Mouse (Mus musculus) hindbrain, embryonic 14.5 days (tissue): ENCODE measurements at regions not wholly inside any gene's neighbourhood (a gene's known extent, or its start where the extent isn't known, plus 50 kb on each side); places are given as distances from the start of the nearest gene placed in this dataset.

ENCODE experiments used
- ATAC-seq: fragments of 200-750 bp; cut with Nextera tagmentation; 2 replicates; pipeline ENCODE4 v1.8.0; 2017; ENCODE audit warnings: moderate number of reproducible peaks, mild to moderate bottlenecking, moderate TSS enrichment, moderate library complexity; ENCODE audit not compliant: low FRiP score
- DNase-seq: peaks from one replicate; pipeline ENCODE4 v3.0.0-alpha.2; 2015; ENCODE audit warnings: low spot score
- H3K27ac ChIP-seq: fragments of 300-500 bp; sonication (generic); 2 replicates; pipeline ENCODE4 v1.5.1; 2014; ENCODE audit warnings: mild to moderate bottlenecking, moderate library complexity
- H3K27me3 ChIP-seq: fragments of 300-500 bp; sonication (generic); 2 replicates; pipeline ENCODE4 v1.6.1; 2014; ENCODE audit warnings: mild to moderate bottlenecking, low read length, mixed read lengths; ENCODE audit not compliant: control insufficient read depth, insufficient read depth
- H3K36me3 ChIP-seq: fragments of 300-500 bp; sonication (generic); replicated peaks from 2 replicates; pipeline ENCODE4 v1.6.1; 2014; ENCODE audit not compliant: control insufficient read depth, insufficient read depth
- H3K4me1 ChIP-seq: fragments of 300-500 bp; sonication (generic); replicated peaks from 2 replicates; pipeline ENCODE4 v1.6.1; 2014; ENCODE audit warnings: antibody characterized with exemption, low read length, mixed read lengths; ENCODE audit not compliant: control insufficient read depth, insufficient read depth
- H3K4me2 ChIP-seq: fragments of 300-500 bp; sonication (generic); replicated peaks from 2 replicates; pipeline ENCODE4 v1.6.1; 2014; ENCODE audit warnings: mild to moderate bottlenecking, moderate library complexity
- H3K4me3 ChIP-seq: fragments of 300-500 bp; sonication (generic); replicated peaks from 2 replicates; pipeline ENCODE4 v1.5.1; 2014; ENCODE audit warnings: mild to moderate bottlenecking, low read length
- H3K9ac ChIP-seq: fragments of 300-500 bp; sonication (generic); 2 replicates; pipeline ENCODE4 v1.6.1; 2014
- H3K9me3 ChIP-seq: fragments of 300-500 bp; sonication (generic); 2 replicates; pipeline ENCODE4 v1.6.1; 2016; ENCODE audit warnings: low read length; ENCODE audit not compliant: control insufficient read depth
- WGBS: fragments of 180-500 bp; shearing (Covaris S2); extraction: QIAGEN DNeasy Blood & Tissue Kit; methylation state at CpG from one replicate; pipeline ENCODE4 v1.1.7; 2014; 5-methylcytosine and 5-hydroxymethylcytosine counted together

DNA sequence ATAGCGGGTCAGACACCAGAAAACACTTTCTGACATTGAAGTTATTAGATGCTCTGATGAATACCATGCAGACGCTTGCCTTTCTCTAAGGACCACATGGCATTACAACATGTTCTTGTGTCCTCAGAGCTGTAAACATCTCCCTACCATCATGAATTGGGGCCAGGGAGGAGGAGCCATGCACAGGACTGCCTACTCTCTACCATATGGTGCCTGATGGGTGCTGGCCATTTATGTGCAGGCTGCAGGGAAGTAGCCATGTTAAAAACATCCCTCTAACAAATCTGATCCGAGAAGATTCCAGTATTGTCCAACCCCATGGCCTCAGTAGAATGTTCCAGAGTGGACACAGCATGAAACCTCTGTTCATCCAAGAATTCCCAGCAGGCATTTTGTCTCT, 330.1 kb upstream of the Camk1g start:
- H3K36me3 ChIP-seq = no peaks in the 10 kb centered on the region
- DNase-seq (no peak), ATAC-seq (no peak)
- no peak overlapping the region for H3K9ac ChIP-seq
- WGBS = 71% methylated on average over 3 of the region's 3 CpGs
- no peaks in the 10 kb centered on the region for H3K27me3 ChIP-seq
- H3K4me1 ChIP-seq = peaks cover 14% of the 10 kb centered on the region
- H3K4me3 ChIP-seq = no peak overlapping the region
- H3K27ac ChIP-seq = no peak overlapping the region
- no peak overlapping the region for H3K4me2 ChIP-seq
- H3K9me3 ChIP-seq = no peaks in the 10 kb centered on the region

DNA sequence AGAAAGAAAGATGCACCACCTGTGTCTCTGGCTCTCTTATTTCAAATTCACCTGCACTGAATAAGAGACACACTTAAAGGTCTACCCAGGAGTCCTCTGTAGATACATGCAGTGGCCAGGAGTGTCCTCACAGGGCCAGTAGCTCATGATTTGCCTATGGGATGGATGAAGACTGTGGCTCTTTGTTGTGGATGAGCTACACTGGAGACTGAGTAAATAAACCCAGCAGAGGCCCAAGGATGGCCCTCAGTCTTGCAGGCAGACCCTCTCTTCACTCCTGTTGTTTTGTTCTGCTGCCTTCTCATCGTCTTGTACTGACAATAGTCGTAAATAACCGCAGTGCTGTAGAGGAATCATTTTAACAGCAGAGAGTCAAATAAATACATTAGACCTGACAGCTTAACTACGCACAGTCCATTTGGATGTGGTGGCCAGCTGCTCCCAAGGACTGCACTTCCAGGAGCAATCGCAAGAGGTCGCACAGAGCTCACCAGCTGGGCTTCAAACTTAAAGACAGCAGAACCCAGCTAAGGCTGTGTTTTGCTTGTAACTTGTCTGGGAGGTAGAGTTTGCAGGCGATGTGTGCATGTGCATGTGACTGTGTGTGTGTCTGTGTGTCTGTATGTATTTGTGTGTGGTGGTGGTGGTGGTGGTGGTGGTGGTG, 328.6 kb upstream of the Camk1g start:
- Histone ChIP-seq H3K9ac (no peak overlapping the region), H3K36me3 (no peaks in the 10 kb centered on the region), H3K4me3 (no peak overlapping the region), H3K4me2 (no peak overlapping the region), H3K27ac (no peak overlapping the region), H3K9me3 (0 out of 2 replicates have a peak, but pooled peaks cover 5% of the 10 kb centered on the region), H3K4me1 (peaks cover 14% of the 10 kb centered on the region), H3K27me3 (no peaks in the 10 kb centered on the region)
- DNase-seq (peak; percentile 95), ATAC-seq (peak; percentile 49; the same call in 1 of the 2 replicates)
- WGBS = 14% methylated on average over 7 of the region's 7 CpGs

GRCm38 (mm10) chr1:193697857-193698256, 327.8 kb upstream of the Camk1g start:
- ATAC-seq (no peak), DNase-seq (no peak)
- no peak overlapping the region for H3K4me3 ChIP-seq
- peaks cover 13% of the 10 kb centered on the region for H3K4me1 ChIP-seq
- H3K36me3 ChIP-seq = no peaks in the 10 kb centered on the region
- 0 out of 2 replicates have a peak, but pooled peaks cover 5% of the 10 kb centered on the region for H3K9me3 ChIP-seq
- H3K9ac ChIP-seq = no peak overlapping the region
- WGBS = 79% methylated on average over 3 of the region's 3 CpGs
- no peaks in the 10 kb centered on the region for H3K27me3 ChIP-seq
- H3K4me2 ChIP-seq = no peak overlapping the region
- H3K27ac ChIP-seq = no peak overlapping the region

DNA sequence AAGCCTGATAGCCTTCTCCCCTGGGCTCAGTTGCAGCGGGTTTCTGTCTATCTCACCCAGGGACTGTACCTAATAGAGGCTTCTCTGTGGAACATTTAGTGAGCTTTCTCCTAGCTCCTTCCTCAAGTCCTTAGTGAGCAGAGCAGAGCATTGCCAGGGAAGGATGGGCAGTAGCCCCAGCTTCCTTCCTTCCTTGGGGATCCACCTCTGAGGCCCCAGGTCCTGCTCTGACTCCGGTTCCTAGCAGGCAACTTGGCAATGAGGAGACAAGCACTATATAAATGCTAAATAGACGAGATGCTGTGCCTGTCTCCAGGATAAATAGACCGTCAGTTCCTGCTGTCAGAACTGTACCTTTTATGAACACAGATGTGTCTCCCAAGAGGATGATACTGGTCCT, 326.9 kb upstream of the Camk1g start:
- no peak overlapping the region for H3K27ac ChIP-seq
- 32% methylated on average over 4 of the region's 4 CpGs for WGBS
- ATAC-seq = no peak

DNA sequence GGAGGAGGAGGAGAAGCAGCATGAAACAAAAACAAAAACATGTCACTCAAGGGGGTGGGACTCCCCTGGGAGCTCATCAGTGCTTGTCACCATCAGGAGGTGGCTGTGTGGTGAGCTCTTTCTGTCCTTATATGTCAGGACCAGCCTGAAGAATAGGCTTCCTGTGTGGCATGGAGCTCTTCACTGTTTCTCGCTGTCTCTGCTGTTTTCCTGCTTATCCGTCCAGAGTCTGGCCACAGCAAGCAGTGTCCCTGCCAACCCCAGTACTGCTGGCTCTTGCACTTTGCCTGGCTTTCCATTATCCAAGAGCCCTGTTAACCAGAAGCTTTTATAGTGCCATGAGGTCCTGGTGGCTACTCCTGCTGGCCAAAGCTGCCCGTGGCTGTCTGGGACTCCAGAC, 322.9 kb upstream of the Camk1g start:
- no peak for ATAC-seq

More for the DNA sequence above, 326.9 kb upstream of the Camk1g start:
- Histone ChIP-seq H3K27me3 (no peaks in the 10 kb centered on the region), H3K9me3 (0 out of 2 replicates have a peak, but pooled peaks cover 5% of the 10 kb centered on the region), H3K4me2 (no peak overlapping the region), H3K36me3 (no peaks in the 10 kb centered on the region), H3K4me3 (no peak overlapping the region), H3K9ac (no peak overlapping the region), H3K4me1 (peaks cover 4% of the 10 kb centered on the region)
- DNase-seq = no peak

GRCm38 (mm10) chr1:193689601-193690000, 319.5 kb upstream of the Camk1g start:
- H3K27ac ChIP-seq = no peak overlapping the region; the same call in 1 of the 2 replicates

More for the DNA sequence above, 322.9 kb upstream of the Camk1g start:
- Histone ChIP-seq H3K9me3 (0 out of 2 replicates have a peak, but pooled peaks cover 5% of the 10 kb centered on the region), H3K4me3 (no peak overlapping the region), H3K4me1 (peaks cover 14% of the 10 kb centered on the region; the same call in 1 of the 2 replicates), H3K36me3 (no peaks in the 10 kb centered on the region), H3K27me3 (no peaks in the 10 kb centered on the region), H3K9ac (no peak overlapping the region), H3K27ac (no peak overlapping the region), H3K4me2 (no peak overlapping the region)
- 23% methylated on average over 3 of the region's 3 CpGs for WGBS
- DNase-seq = no peak

DNA sequence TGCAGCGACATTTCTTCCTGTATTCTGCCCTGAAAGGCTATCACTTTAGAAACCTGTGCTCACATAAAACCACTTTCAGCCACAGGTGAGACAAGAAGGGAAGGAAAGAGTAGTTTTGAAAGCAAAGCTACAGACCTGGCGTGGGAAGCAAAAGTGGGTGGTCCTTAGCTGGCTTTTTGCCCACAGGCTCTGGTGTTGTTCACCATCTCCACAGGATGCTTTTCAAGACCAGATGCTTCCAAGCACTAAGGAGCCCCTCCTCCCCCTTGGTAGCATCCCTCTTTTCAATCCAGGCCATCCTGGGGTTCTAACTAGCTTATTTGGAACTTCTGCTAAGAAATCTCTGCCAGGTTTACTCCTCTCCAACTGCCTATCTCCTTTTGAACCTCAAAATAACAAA, 312.8 kb upstream of the Camk1g start:
- ATAC-seq = no peak
- H3K27ac ChIP-seq = no peak overlapping the region
- no peaks in the 10 kb centered on the region for H3K36me3 ChIP-seq
- no peak overlapping the region for H3K4me2 ChIP-seq
- 36% methylated on average over 2 of the region's 2 CpGs for WGBS
- no peaks in the 10 kb centered on the region for H3K9me3 ChIP-seq
- no peak overlapping the region for H3K9ac ChIP-seq
- no peak for DNase-seq
- H3K27me3 ChIP-seq = no peaks in the 10 kb centered on the region
- H3K4me1 ChIP-seq = no peaks in the 10 kb centered on the region
- no peak overlapping the region for H3K4me3 ChIP-seq

More at GRCm38 (mm10) chr1:193689601-193690000, 319.5 kb upstream of the Camk1g start:
- WGBS = 33% methylated on average over 4 of the region's 4 CpGs
- ATAC-seq (no peak), DNase-seq (no peak)
- Histone ChIP-seq H3K9ac (no peak overlapping the region), H3K4me1 (peaks cover 14% of the 10 kb centered on the region; the same call in 1 of the 2 replicates), H3K4me3 (no peak overlapping the region), H3K4me2 (no peak overlapping the region), H3K9me3 (0 out of 2 replicates have a peak, but pooled peaks cover 2% of the 10 kb centered on the region), H3K27me3 (no peaks in the 10 kb centered on the region), H3K36me3 (no peaks in the 10 kb centered on the region)

DNA sequence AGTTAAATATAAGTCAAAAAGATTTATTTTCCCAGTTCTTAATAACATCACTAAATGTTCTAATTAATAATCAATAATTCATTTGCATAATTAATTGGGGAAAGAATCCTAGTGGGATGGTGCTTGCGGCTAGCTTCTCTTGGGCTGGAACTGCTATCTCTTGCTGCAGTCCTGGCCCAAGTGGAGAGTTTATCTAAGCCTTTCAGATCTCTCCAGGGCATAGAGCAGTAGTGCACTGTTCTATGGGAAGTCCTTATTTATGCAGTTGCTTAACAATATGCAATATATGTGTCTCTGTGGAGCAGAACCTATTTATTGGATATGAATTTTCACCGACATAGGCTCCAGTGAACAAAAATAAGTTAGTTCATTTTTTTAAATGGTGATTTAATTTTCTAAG, 308.4 kb upstream of the Camk1g start:
- no peak overlapping the region for H3K27ac ChIP-seq
- no peak overlapping the region for H3K4me2 ChIP-seq
- no peaks in the 10 kb centered on the region for H3K36me3 ChIP-seq
- DNase-seq (no peak), ATAC-seq (no peak)
- no peaks in the 10 kb centered on the region for H3K9me3 ChIP-seq
- WGBS = 75% methylated on average over 2 of the region's 2 CpGs
- peaks cover 4% of the 10 kb centered on the region; the same call in 1 of the 2 replicates for H3K4me1 ChIP-seq
- H3K27me3 ChIP-seq = no peaks in the 10 kb centered on the region
- H3K4me3 ChIP-seq = no peak overlapping the region
- H3K9ac ChIP-seq = no peak overlapping the region

DNA sequence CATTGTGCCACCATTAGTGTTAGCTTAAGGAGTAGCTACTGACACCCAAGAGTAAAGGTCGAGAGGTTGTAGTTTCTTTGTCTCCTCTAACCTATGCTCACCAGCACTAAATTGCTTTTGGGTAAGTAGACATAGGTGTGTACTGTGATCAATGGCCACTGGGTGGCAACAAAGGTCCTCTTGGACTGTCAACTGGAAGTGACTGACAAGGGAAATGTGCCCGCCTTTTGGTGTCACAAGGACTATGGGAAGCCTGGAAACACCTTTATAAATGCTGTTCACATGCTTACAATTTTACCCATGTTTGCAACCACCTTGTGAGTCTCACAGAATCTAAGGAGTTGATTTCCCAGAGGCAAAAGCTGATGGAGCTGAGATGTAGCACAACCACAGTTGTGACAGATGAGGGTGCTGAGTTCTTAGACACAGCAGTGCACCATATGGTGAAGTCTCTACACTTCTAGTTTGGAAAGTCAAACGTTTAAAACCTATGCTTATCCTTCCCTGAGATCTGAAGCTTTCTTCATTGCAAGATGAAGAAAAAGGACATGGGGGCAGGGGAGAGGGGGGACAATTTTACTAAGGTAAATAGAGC, 303.2 kb upstream of the Camk1g start:
- peak; percentile 64 for DNase-seq
- no peak overlapping the region for H3K9ac ChIP-seq
- peaks cover 14% of the 10 kb centered on the region for H3K4me1 ChIP-seq
- no peak overlapping the region for H3K27ac ChIP-seq
- peaks cover 5% of the 10 kb centered on the region; the same call in 1 of the 2 replicates for H3K9me3 ChIP-seq
- ATAC-seq = no peak; the same call in 1 of the 2 replicates
- no peak overlapping the region for H3K4me3 ChIP-seq
- H3K4me2 ChIP-seq = no peak overlapping the region
- H3K36me3 ChIP-seq = no peaks in the 10 kb centered on the region
- 33% methylated on average over 3 of the region's 3 CpGs for WGBS
- H3K27me3 ChIP-seq = no peaks in the 10 kb centered on the region
